Mouse (Mus musculus): Measurements from ENCODE around the gene Tln1.
"Not testable (repeated sequence)": the region's sequence is repeated elsewhere in the genome, so short reads cannot be mapped to it uniquely, and the experiment has no call there.

The Tln1 gene

GRCm38 (mm10) chr4:43578376-43579204, 16.1 kb upstream of the Tln1 start, which contains the start of the genes Rgp1 and Gba2:
Gene Rgp1 (plus strand): TSS chr4:43578715.
Gene Gba2 (minus strand): TSS chr4:43578873.
- peak; percentile 86 to 89 for DNase-seq (ENCODE audit: low spot score in 2 of 2)

GRCm38 (mm10) chr4:43577237-43577881, 14.9 kb upstream of the Tln1 start:
- no peak for DNase-seq (ENCODE audit: low spot score in 2 of 2)

GRCm38 (mm10) chr4:43575356-43575755, 12.9 kb upstream of the Tln1 start:
- no peak for DNase-seq (ENCODE audit: low spot score in 2 of 2)

- DNase-seq (ENCODE audit: low spot score in 2 of 2), result no peak
Measured at GRCm38 (mm10) chr4:43573561-43573960, 11.1 kb upstream of the Tln1 start.

GRCm38 (mm10) chr4:43571395-43572045, 9.0 kb upstream of the Tln1 start:
- DNase-seq (ENCODE audit: low spot score in 2 of 2), result no peak

GRCm38 (mm10) chr4:43567140-43567539, 4.6 kb upstream of the Tln1 start:
- DNase-seq (ENCODE audit: low spot score in 2 of 2), result no peak

- no peak for DNase-seq (ENCODE audit: low spot score in 2 of 2)
Measured at GRCm38 (mm10) chr4:43564231-43564630, 1.7 kb upstream of the Tln1 start.

GRCm38 (mm10) chr4:43563601-43563875, 1.0 kb upstream of the Tln1 start:
- no peak for DNase-seq (ENCODE audit: low spot score in 2 of 2)

GRCm38 (mm10) chr4:43562769-43563600, 494 bp upstream of the Tln1 start:
- no peak for DNase-seq (ENCODE audit: low spot score in 2 of 2)

- DNase-seq (ENCODE audit: low spot score in 2 of 2), result no peak
Measured at GRCm38 (mm10) chr4:43561436-43561996, 975 bp downstream of the Tln1 start.

GRCm38 (mm10) chr4:43560976-43561375, 1.5 kb downstream of the Tln1 start:
- DNase-seq (ENCODE audit: low spot score in 2 of 2), result no peak

- DNase-seq (ENCODE audit: low spot score in 2 of 2), result no peak
Measured at GRCm38 (mm10) chr4:43560243-43560611, 2.3 kb downstream of the Tln1 start.

GRCm38 (mm10) chr4:43559519-43560242, 2.8 kb downstream of the Tln1 start:
- no peak for DNase-seq (ENCODE audit: low spot score in 2 of 2)

- peak in 1 of 2 experiments; percentile 39 for DNase-seq (ENCODE audit: low spot score in 2 of 2)
Measured at GRCm38 (mm10) chr4:43558631-43559356, 3.7 kb downstream of the Tln1 start.

- DNase-seq (ENCODE audit: low spot score in 2 of 2), result no peak
Measured at GRCm38 (mm10) chr4:43558028-43558630, 4.4 kb downstream of the Tln1 start.

GRCm38 (mm10) chr4:43555926-43556325, 6.6 kb downstream of the Tln1 start:
- DNase-seq (ENCODE audit: low spot score in 2 of 2), result no peak

- no peak for DNase-seq (ENCODE audit: low spot score in 2 of 2)
Measured at GRCm38 (mm10) chr4:43553891-43554290, 8.6 kb downstream of the Tln1 start.

- DNase-seq (ENCODE audit: low spot score in 2 of 2), result peak; percentile 67 to 72
Measured at GRCm38 (mm10) chr4:43552437-43552836, 10.1 kb downstream of the Tln1 start.

GRCm38 (mm10) chr4:43551854-43552253, 10.6 kb downstream of the Tln1 start:
- DNase-seq (ENCODE audit: low spot score in 2 of 2), result not testable (repeated sequence)

- no peak for DNase-seq (ENCODE audit: low spot score in 2 of 2)
Measured at GRCm38 (mm10) chr4:43549055-43549454, 13.4 kb downstream of the Tln1 start.
